Mouse (Mus musculus): ENCODE results near the gene Sema4b. TPM values are rescaled to one million over a fixed set of nuclear protein-coding genes. Genes with fewer than 3 reads are reported as not detected.

The Sema4b gene
- polyA plus RNA-seq, 1 experiment = 19.2 TPM

DNA sequence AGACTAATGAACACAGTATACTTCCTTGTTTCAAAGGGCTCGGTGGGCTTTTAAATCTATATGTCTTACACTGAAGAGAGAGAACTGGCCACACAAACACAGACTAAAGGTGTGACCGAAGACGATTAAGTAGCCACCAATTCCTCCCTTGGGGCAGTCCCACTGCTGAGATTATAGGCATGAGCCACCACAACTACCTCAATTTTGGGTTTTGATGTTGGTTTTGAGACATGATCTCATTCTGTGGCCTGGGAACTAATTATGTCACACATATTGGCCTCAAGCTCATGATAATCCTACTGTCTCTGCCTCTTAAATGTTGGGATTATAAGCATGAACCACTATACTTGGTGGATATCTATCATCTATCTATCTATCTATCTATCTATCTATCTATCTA is 9.2 kb upstream of the Sema4b start:
- no peak for DNase-seq (ENCODE audit: low read depth)

- DNase-seq (ENCODE audit: low read depth) = no peak
These were observed 8.5 kb upstream of the Sema4b start for GRCm38 (mm10) chr7:80178037-80178729.

DNA sequence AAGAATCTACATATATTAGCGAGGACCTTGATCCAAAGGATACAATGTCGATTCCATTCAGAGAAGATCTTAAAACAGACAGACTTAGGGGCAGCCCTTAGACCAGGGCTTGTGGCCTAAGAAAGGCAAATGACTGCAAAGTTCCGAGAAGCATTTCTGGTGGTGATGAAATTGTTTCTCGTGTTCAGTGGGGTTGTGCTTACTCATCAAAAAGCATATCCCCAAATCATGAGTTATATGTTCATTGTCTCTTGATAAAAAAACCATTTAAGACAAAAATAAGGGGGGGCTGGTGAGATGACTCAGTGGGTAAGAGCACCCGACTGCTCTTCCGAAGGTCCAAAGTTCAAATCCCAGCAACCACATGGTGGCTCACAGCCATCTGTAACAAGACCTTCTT is 7.3 kb upstream of the Sema4b start:
- DNase-seq (ENCODE audit: low read depth) = no peak

- no peak for DNase-seq (ENCODE audit: low read depth)
These were observed 6.9 kb upstream of the Sema4b start for GRCm38 (mm10) chr7:80179790-80180189.

DNA sequence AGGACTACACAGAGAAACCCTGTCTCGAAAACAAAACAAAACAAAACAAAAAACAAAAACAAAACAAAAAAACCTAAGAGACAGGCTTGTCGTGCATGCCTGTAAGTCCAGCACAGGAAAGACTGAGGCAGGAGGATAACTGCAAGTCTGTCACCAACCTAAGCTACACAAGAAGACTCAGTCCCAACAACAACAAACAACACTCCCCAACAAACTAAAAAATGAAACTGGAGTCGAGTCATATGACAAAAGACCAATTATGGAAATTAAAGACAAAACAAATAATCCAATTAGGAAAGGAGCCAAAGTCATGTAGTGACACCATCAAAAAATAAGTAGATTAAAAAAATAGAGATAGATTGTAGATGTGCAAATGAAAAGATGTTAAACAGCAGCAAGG is 6.4 kb upstream of the Sema4b start:
- no peak for DNase-seq (ENCODE audit: low read depth)

GRCm38 (mm10) chr7:80181078-80181477 is 5.6 kb upstream of the Sema4b start:
- DNase-seq (ENCODE audit: low read depth) = no peak

- no peak for DNase-seq (ENCODE audit: low read depth)
These were observed 4.5 kb upstream of the Sema4b start for GRCm38 (mm10) chr7:80182139-80182538.

GRCm38 (mm10) chr7:80183466-80183865 is 3.2 kb upstream of the Sema4b start:
- DNase-seq (ENCODE audit: low read depth) = no peak

DNA sequence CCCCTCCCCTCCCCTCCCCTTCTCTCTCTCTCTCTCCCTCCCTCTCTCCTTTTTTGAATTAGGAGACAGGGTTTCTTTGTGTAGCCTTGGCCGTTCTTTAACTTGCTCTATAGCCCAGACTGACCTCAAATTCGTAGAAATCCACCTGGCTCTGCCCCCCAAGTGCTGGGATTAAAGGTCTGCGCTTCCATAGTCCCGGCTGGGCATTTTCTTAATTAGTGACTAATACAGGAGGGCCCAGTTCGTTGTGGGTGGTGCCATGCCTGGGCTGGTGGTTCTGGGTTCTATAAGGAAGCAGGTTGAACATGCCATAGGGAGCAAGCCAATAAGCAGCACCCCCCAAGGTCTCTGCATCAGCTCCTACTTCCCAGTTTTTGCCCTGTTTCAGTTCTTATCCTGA is 2.7 kb upstream of the Sema4b start:
- DNase-seq (ENCODE audit: low read depth) = no peak

DNA sequence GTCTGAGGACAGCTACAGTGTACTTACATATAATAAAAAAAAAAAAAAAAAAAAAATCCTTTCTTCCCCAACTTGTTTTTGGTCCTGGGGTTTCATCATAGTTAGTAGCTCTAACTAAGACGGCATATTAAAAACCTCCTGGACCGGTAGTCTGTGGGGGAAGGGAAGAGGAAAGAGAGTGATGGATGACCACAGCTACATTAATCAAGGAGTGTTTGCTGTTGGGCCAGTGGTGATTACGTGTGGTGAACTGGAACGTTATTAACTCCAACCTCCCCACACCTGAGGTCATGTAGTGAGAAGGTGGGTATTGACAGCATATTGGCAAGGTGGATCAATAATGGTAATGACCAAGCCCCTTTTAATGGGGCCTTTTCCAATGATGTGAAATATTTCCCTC is 2.1 kb upstream of the Sema4b start:
- DNase-seq (ENCODE audit: low read depth) = no peak

GRCm38 (mm10) chr7:80184968-80185367 is 1.7 kb upstream of the Sema4b start:
- no peak for DNase-seq (ENCODE audit: low read depth)

DNA sequence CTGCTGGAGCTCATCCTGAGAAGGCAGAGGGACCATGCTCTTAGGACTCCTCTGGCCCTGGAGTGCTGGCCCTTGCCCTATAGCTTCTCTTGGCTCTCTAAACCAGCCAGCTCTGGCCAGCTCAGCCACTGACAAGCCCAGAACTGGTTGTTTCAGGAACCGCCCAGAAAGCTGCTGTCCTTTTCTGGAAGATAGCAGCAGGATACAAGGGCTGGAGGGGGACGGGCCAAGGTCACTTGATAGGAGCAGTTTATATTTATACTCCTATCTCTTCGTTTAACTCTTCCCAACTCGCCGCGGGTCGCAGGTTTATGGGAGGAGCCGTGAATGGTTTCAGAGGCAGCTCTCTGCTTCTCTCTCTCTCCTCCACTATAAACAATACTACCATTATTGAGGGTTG is 620 bp upstream of the Sema4b start:
- no peak for DNase-seq (ENCODE audit: low read depth)

GRCm38 (mm10) chr7:80187501-80187900 is 860 bp downstream of the Sema4b start:
- no peak for DNase-seq (ENCODE audit: low read depth)

- no peak for DNase-seq (ENCODE audit: low read depth)
These were observed 2.0 kb downstream of the Sema4b start for GRCm38 (mm10) chr7:80188579-80189125.

- DNase-seq (ENCODE audit: low read depth) = no peak
These were observed 2.7 kb downstream of the Sema4b start for GRCm38 (mm10) chr7:80189147-80189933.

- DNase-seq (ENCODE audit: low read depth) = no peak
These were observed 4.8 kb downstream of the Sema4b start for GRCm38 (mm10) chr7:80191455-80191854.

DNA sequence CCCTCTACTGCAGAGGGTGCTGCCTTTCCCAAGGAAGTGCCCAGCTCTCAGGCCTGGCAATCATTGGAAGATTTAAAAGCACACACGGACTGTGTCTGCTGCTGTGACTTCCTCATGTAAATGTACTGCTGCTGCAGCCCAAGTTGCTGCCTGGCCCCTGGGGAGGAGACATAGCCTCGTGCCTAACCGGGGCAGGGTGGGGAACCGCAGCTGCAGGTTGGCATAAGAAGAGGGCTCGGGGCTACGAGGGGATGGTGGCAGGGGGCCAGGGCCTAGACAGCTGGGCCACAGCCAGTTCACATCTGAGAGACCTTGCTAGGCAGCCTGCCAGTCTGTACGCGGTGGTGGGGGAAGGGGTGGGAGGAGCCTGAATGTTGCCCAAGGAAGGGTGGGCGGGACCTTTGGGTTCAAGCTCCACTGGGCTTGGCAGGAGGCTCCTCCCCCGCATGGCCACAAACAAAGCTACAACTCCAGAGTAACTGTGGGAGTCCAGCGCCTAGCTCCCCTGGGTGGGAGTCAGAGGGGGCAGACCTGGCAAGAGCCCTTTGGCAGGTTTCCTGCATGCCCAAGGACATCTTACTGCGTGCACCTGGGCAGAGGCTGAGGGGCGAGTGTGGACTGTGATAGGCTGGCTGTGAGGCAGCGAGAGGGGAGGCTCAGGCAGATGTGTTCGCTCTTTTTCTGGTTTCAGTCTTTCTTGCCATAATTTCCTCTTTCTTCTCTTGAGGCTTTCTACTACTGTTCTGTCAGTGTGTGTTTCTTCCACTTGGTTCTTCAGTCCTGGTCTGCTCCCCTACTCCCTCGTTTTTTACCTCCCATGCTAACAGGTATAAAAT is 5.8 kb downstream of the Sema4b start:
- DNase-seq (ENCODE audit: low read depth) = no peak

- no peak for DNase-seq (ENCODE audit: low read depth)
These were observed 7.5 kb downstream of the Sema4b start for GRCm38 (mm10) chr7:80193941-80194739.

DNA sequence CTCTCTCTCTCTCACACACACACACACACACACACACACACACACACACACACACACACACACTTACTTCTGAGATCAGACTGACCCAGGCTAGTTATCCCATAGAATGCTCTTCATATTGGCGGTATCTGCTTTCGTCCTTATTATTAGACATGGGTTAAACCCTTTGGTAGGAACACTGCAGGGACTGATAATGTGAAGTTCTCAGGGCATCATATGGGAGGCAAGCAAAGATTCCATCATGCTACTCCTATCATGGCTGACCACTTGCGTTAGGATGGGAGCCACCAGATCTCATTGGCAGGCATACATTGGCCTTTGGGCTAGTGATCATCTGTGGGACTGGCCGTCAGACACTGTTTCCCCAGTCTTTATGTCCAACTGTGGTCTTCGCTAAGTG is 8.5 kb downstream of the Sema4b start:
- DNase-seq (ENCODE audit: low read depth) = no peak

DNA sequence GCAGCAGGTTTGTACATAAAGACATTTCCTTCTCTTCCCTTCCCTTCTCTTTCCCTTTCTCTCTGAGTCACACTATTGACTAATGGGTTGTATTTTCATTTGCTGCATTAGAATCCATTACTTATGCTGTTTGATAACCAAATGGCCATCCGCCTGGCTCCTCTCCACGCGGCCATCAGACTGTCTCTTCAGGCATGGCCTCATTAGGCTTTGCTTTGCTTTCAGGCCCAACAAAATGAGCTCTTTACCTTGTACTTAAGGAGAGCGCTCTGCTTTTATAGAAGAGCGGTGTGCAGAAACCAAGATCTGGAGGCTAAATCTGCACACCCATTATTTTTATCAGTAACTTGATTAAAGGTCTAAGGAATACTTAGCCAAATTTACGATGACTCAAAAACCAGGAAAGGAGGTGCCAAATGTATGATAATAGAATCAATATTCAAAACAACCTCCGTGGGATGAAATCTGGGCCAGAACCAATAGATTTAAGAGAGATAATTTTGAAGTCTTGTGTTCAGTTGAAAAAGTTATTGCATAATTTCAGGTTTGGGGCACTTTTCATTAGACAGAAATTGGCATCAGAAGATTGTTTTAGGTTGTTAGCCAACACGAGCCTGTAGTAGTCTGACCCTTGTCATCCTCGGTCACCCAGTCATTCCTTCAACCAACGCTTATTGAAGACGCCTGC is 9.1 kb downstream of the Sema4b start:
- DNase-seq (ENCODE audit: low read depth) = peak; percentile 98

- no peak for DNase-seq (ENCODE audit: low read depth)
These were observed 10.7 kb downstream of the Sema4b start for GRCm38 (mm10) chr7:80197371-80197770.

Data from gonadal fat pad, adult 2 months (tissue).